In the genomic region with DNA sequence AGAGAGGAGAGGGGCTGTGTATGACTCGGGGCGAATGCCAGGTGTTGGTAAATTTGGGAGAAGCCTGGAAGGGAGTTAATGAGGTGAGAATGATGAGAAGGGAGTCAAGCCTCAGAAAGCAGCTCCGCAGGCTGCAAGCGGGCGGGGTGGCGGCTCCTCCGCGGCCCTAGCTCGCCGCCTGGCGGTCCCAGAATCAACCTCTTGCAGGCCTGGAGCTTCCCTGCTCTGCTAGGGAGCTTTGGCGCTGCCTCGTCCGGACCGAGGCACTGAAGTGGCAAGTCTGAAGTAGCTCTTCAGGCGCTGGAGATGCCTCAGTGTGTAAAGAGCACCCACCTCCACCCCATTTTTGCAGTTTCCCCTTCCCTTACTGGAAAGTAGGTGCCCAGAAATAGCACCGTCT, we compare ENCODE assay signal across 7 mouse cellular contexts. TPM values are rescaled to one million over a fixed set of nuclear protein-coding genes. Genes with fewer than 3 reads are reported as not detected.
DNase-seq lines count a peak whose midpoint lies in the region; ATAC-seq lines count a peak whose summit lies in the region.

No protein-coding gene starts in this region.

- H3K9ac ChIP-seq in intestine, embryonic 14.5 days (ENCODE audit: low read length): no peak overlapping the region

- H3K4me1 ChIP-seq in intestine, embryonic 14.5 days (replicated peaks; ENCODE audit: control insufficient read depth, insufficient read depth, low read length): peaks cover 40% of the 10 kb centered on the region

- H3K27me3 ChIP-seq in intestine, embryonic 14.5 days (replicated peaks; ENCODE audit: control insufficient read depth, insufficient read depth, low read length): peaks cover 67% of the 10 kb centered on the region

- H3K36me3 ChIP-seq in intestine, embryonic 14.5 days (ENCODE audit: control insufficient read depth, insufficient read depth, low read length): no peaks in the 10 kb centered on the region

- H3K4me3 ChIP-seq in intestine, embryonic 14.5 days (ENCODE audit: low read depth, low read length): peak overlapping the region; percentile 50

- H3K4me2 ChIP-seq in intestine, embryonic 14.5 days (ENCODE audit: low read length): peak overlapping the region; percentile 82

- WGBS in intestine, embryonic 14.5 days: 2% methylated on average over 17 of the region's 17 CpGs

- no peak overlapping the region for H3K27ac ChIP-seq in intestine, embryonic 14.5 days (ENCODE audit: low read depth)

- H3K9me3 ChIP-seq in intestine, embryonic 14.5 days (ENCODE audit: control insufficient read depth, low read length): no peaks in the 10 kb centered on the region

- ATAC-seq in intestine, embryonic 14.5 days (replicated peaks; ENCODE audit: low FRiP score, low TSS enrichment, low read depth): peak; percentile 48; the same call in 1 of the 2 replicates

- intact Hi-C loops in left cerebral cortex, postnatal 25 days (cut with DNase I): loop anchor here (2.0 to 10.0 kb wide), 3 partner anchors 95 to 353 kb away; a partner anchor contains a TSS

- peak; percentile 60 for DNase-seq in adrenal gland, adult 8-10 months
- peak; percentile 88 for DNase-seq in embryo, embryonic 10 days (ENCODE audit: low spot score)
- peak; percentile 82 for DNase-seq in gastrocnemius, postnatal 25 days
- DNase-seq in intestine, embryonic 14.5 days (ENCODE audit: low spot score): peak; percentile 86
- DNase-seq in left cerebral cortex, postnatal 25 days (ENCODE audit: low spot score in 2 of 2): peak; percentile 74 to 82
- DNase-seq in mesoderm, embryonic 11.5 days (ENCODE audit: low read depth, low spot score): peak; percentile 88
- peak; percentile 72 for DNase-seq in skeletal muscle tissue, adult 2 months (ENCODE audit: low read depth, low spot score)

RNA-seq across cellular contexts. Expression of a gene that starts 3.0 kb away (rescaled TPM):
- total RNA-seq in adrenal gland, adult 8-10 months (2022): 1 to 10 TPM in 3 of 4 experiments, under 1 TPM in 1; 0.59 to 1.5 (median 1.2) TPM
- 1 to 10 TPM; 5.7 to 6.6 TPM for total RNA-seq in gastrocnemius, postnatal 25 days (2021)
- polyA plus RNA-seq in intestine, embryonic 14.5 days (2014; fragmentation: Nextera tagmentation; extraction: Ambion mirVana): 3.6 and 3.9 TPM in 2 replicates
- under 1 TPM; 0.23 to 0.44 TPM for total RNA-seq in left cerebral cortex, postnatal 25 days (2021)
